Mouse (Mus musculus) CD4-positive, CD25-positive, alpha-beta regulatory T cell, adult 4 months (primary cell): ENCODE results near the gene Sln. TPM values are rescaled to one million over a fixed set of nuclear protein-coding genes. Genes with fewer than 3 reads are reported as not detected.

ENCODE experiments used
- polyA plus RNA-seq, 2 experiments: library from polyadenylated mRNA; unstranded; fragments of 100-300 nt; shearing (Covaris generic); gene quantifications; one replicate each; pipeline ENCODE4 v1.2.1; 2017

Sln gene
- polyA plus RNA-seq, 2 experiments from 2014 or later = not detected

Other genes with a start within 250 kb of the Sln start
- gene Acat1, start 239.8 kb upstream of the Sln start, polyA plus RNA-seq = 10 to 100 TPM; 64.2 to 91.4 TPM
- 10 to 100 TPM; 33.9 to 43.0 TPM for gene Cul5, start 180.2 kb upstream of the Sln start, polyA plus RNA-seq
- not detected for gene Rab39, start 143.9 kb upstream of the Sln start, polyA plus RNA-seq
- gene Slc35f2, start 78.6 kb upstream of the Sln start, polyA plus RNA-seq = 10 to 100 TPM; 10.5 to 14.8 TPM
- gene Elmod1, start 125.1 kb downstream of the Sln start, polyA plus RNA-seq = not detected
- gene Tnfaip8l3, start 218.2 kb downstream of the Sln start, polyA plus RNA-seq = not detected